Mouse (Mus musculus) limb, embryonic 11.5 days (tissue): ENCODE results near the gene Plgrkt. TPM values are rescaled to one million over a fixed set of nuclear protein-coding genes. Genes with fewer than 3 reads are reported as not detected.

Source experiments
- ATAC-seq: fragments of 200-750 bp; cut with Nextera tagmentation; 2 replicates; pipeline ENCODE4 v1.8.0; 2017; ENCODE audit warnings: low read depth; ENCODE audit not compliant: insufficient number of reproducible peaks, low FRiP score, low TSS enrichment
- DNase-seq: peaks from one replicate; pipeline ENCODE4 v3.0.0-alpha.2; 2015; ENCODE audit warnings: low spot score
- H3K27ac ChIP-seq: fragments of 300-500 bp; sonication (generic); replicated peaks from 2 replicates; pipeline ENCODE4 v1.5.1; 2014; ENCODE audit warnings: low read depth, mild to moderate bottlenecking, low read length
- H3K27me3 ChIP-seq: fragments of 300-500 bp; sonication (generic); 2 replicates; pipeline ENCODE4 v1.6.1; 2014; ENCODE audit warnings: mild to moderate bottlenecking, low read length, mixed read lengths; ENCODE audit not compliant: control insufficient read depth, insufficient read depth
- H3K36me3 ChIP-seq: fragments of 300-500 bp; sonication (generic); 2 replicates; pipeline ENCODE4 v1.6.1; 2014; ENCODE audit warnings: mild to moderate bottlenecking, low read length, moderate library complexity, mixed read lengths; ENCODE audit not compliant: control insufficient read depth, insufficient read depth
- H3K4me1 ChIP-seq: fragments of 300-500 bp; sonication (generic); 2 replicates; pipeline ENCODE4 v1.6.1; 2014; ENCODE audit warnings: low read length, mixed read lengths; ENCODE audit not compliant: control insufficient read depth, insufficient read depth
- H3K4me2 ChIP-seq: fragments of 300-500 bp; sonication (generic); 2 replicates; pipeline ENCODE4 v1.6.1; 2014; ENCODE audit warnings: low read depth, mild to moderate bottlenecking, moderate library complexity; ENCODE audit not compliant: severe bottlenecking
- H3K4me3 ChIP-seq: fragments of 300-500 bp; sonication (generic); 2 replicates; pipeline ENCODE4 v1.5.1; 2014; ENCODE audit warnings: low read depth, low read length
- H3K9ac ChIP-seq: fragments of 300-500 bp; sonication (generic); 2 replicates; pipeline ENCODE4 v1.6.1; 2014; ENCODE audit warnings: mild to moderate bottlenecking, low read length
- H3K9me3 ChIP-seq: fragments of 300-500 bp; sonication (generic); 2 replicates; pipeline ENCODE4 v1.6.1; 2016; ENCODE audit warnings: low read length; ENCODE audit not compliant: control insufficient read depth
- WGBS: fragments of 180-500 bp; shearing (Covaris S2); extraction: QIAGEN DNeasy Blood & Tissue Kit; methylation state at CpG from one replicate; pipeline ENCODE4 v1.1.7; 2014; 5-methylcytosine and 5-hydroxymethylcytosine counted together
- polyA plus RNA-seq: library from polyadenylated mRNA; unstranded; fragments of >200 nt; fragmentation: Nextera tagmentation; extraction: Ambion mirVana; gene quantifications from 2 replicates; pipeline ENCODE4 v1.2.1, GENCODE M21; 2014

The Plgrkt gene
- polyA plus RNA-seq, 1 experiment from 2014 or later, result 34.4 TPM

DNA sequence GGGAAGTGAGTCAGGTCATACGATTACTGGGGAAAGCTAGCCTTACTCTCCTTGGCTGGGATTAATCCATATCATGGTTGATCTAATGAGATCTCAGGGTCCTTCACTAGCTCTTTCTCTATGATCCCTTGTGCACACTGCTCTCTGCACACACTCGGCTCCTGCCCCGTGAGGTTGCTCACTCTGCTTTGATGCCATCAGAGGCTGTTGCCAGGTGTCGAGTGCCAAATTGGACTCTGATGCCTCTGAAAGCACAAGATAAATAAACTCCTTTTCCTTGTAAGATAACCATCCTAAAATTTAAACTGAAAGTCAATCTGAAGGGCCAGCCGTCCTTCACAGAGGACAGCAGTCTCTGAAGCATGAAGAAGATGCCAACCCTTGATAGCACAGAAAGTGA, 23.3 kb upstream of the Plgrkt start:
- no peak for ATAC-seq
- no peaks in the 10 kb centered on the region for H3K36me3 ChIP-seq
- no peaks in the 10 kb centered on the region for H3K4me1 ChIP-seq
- 78% methylated on average over 5 of the region's 5 CpGs for WGBS
- H3K27me3 ChIP-seq, result no peaks in the 10 kb centered on the region
- H3K9ac ChIP-seq, result no peak overlapping the region
- H3K27ac ChIP-seq, result no peak overlapping the region
- DNase-seq, result no peak
- H3K9me3 ChIP-seq, result no peaks in the 10 kb centered on the region
- H3K4me2 ChIP-seq, result no peak overlapping the region
- no peak overlapping the region for H3K4me3 ChIP-seq

GRCm38 (mm10) chr19:29388818-29389217, 21.6 kb upstream of the Plgrkt start:
- Histone ChIP-seq H3K9ac (no peak overlapping the region), H3K4me1 (no peaks in the 10 kb centered on the region), H3K27ac (no peak overlapping the region), H3K9me3 (no peaks in the 10 kb centered on the region), H3K27me3 (no peaks in the 10 kb centered on the region), H3K4me2 (no peak overlapping the region), H3K4me3 (no peak overlapping the region), H3K36me3 (no peaks in the 10 kb centered on the region)
- DNase-seq, result no peak
- no peak for ATAC-seq
- WGBS, result 97% methylated on average over 1 of the region's 1 CpGs

DNA sequence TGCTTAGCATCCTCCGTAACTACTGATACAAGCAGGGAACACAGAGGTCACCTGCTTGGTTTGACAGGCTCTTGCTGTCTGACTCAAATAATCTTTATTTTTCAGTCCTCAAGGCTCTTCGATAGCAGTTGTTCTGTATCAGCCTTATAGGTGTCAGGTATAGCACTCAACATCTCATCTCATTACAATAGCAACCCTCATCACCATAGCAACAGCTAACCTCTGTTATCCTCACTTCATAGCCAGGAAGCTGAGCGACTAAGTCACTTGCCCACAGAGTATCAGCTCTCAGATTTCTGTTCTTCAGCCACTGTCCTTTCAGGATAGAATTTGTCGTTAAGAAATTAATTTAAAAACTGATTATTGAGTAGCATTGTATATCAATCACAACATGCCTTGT, 18.6 kb upstream of the Plgrkt start:
- Histone ChIP-seq H3K36me3 (no peaks in the 10 kb centered on the region), H3K4me1 (no peaks in the 10 kb centered on the region), H3K9me3 (no peaks in the 10 kb centered on the region), H3K27me3 (no peaks in the 10 kb centered on the region), H3K4me2 (no peak overlapping the region), H3K27ac (no peak overlapping the region), H3K4me3 (no peak overlapping the region), H3K9ac (no peak overlapping the region)
- ATAC-seq (no peak), DNase-seq (no peak)
- WGBS, result 89% methylated on average over 4 of the region's 4 CpGs

GRCm38 (mm10) chr19:29384994-29385393, 17.8 kb upstream of the Plgrkt start:
- WGBS, result 88% methylated on average over 6 of the region's 6 CpGs
- Histone ChIP-seq H3K27ac (no peak overlapping the region), H3K4me1 (no peaks in the 10 kb centered on the region), H3K9ac (no peak overlapping the region), H3K4me3 (no peak overlapping the region), H3K4me2 (no peak overlapping the region), H3K27me3 (no peaks in the 10 kb centered on the region), H3K36me3 (no peaks in the 10 kb centered on the region), H3K9me3 (no peaks in the 10 kb centered on the region)
- no peak for ATAC-seq
- DNase-seq, result no peak

GRCm38 (mm10) chr19:29384412-29384811, 17.2 kb upstream of the Plgrkt start:
- WGBS, result 89% methylated on average over 9 of the region's 9 CpGs
- Histone ChIP-seq H3K36me3 (no peaks in the 10 kb centered on the region), H3K4me3 (no peak overlapping the region), H3K27me3 (no peaks in the 10 kb centered on the region), H3K27ac (no peak overlapping the region), H3K4me2 (no peak overlapping the region), H3K9ac (no peak overlapping the region), H3K4me1 (no peaks in the 10 kb centered on the region), H3K9me3 (no peaks in the 10 kb centered on the region)
- DNase-seq (no peak), ATAC-seq (no peak)

GRCm38 (mm10) chr19:29383368-29383767, 16.2 kb upstream of the Plgrkt start:
- Histone ChIP-seq H3K4me1 (no peaks in the 10 kb centered on the region), H3K27ac (no peak overlapping the region), H3K4me2 (no peak overlapping the region), H3K9me3 (no peaks in the 10 kb centered on the region), H3K9ac (no peak overlapping the region), H3K4me3 (no peak overlapping the region), H3K36me3 (no peaks in the 10 kb centered on the region), H3K27me3 (no peaks in the 10 kb centered on the region)
- ATAC-seq, result no peak
- no peak for DNase-seq
- 93% methylated on average over 5 of the region's 5 CpGs for WGBS

- no peaks in the 10 kb centered on the region for H3K27me3 ChIP-seq
- H3K9ac ChIP-seq, result no peak overlapping the region
- no peak overlapping the region for H3K4me2 ChIP-seq
- no peaks in the 10 kb centered on the region for H3K9me3 ChIP-seq
- DNase-seq (no peak), ATAC-seq (no peak)
- H3K4me3 ChIP-seq, result no peak overlapping the region
- WGBS, result 87% methylated on average over 14 of the region's 14 CpGs
- H3K4me1 ChIP-seq, result no peaks in the 10 kb centered on the region
- H3K27ac ChIP-seq, result no peak overlapping the region
- H3K36me3 ChIP-seq, result no peaks in the 10 kb centered on the region
Observed at GRCm38 (mm10) chr19:29379839-29380603, 12.8 kb upstream of the Plgrkt start.

GRCm38 (mm10) chr19:29376382-29376781, 9.2 kb upstream of the Plgrkt start:
- Histone ChIP-seq H3K27me3 (no peaks in the 10 kb centered on the region), H3K36me3 (no peaks in the 10 kb centered on the region), H3K4me3 (no peak overlapping the region), H3K9me3 (no peaks in the 10 kb centered on the region), H3K4me1 (no peaks in the 10 kb centered on the region), H3K9ac (no peak overlapping the region), H3K4me2 (no peak overlapping the region), H3K27ac (no peak overlapping the region)
- ATAC-seq (no peak), DNase-seq (no peak)
- 79% methylated on average over 3 of the region's 3 CpGs for WGBS

- whole genome bisulfite sequencing, result 83% methylated on average over 9 of the region's 9 CpGs
- DNase-seq (no peak), ATAC-seq (no peak)
- no peaks in the 10 kb centered on the region for H3K27me3 ChIP-seq
- H3K27ac ChIP-seq, result no peak overlapping the region
- H3K4me3 ChIP-seq, result no peak overlapping the region
- H3K9ac ChIP-seq, result no peak overlapping the region
- no peaks in the 10 kb centered on the region for H3K9me3 ChIP-seq
- no peaks in the 10 kb centered on the region for H3K4me1 ChIP-seq
- no peaks in the 10 kb centered on the region for H3K36me3 ChIP-seq
- H3K4me2 ChIP-seq, result no peak overlapping the region
Observed at GRCm38 (mm10) chr19:29374947-29375346, 7.8 kb upstream of the Plgrkt start.
